Mouse (Mus musculus) ES-Bruce4 (cell line): ENCODE measurements around the gene Rps28.

Experiments used
- CTCF ChIP-seq: IDR thresholded peaks from one replicate; pipeline ENCODE4 v1.8.1; 2011; ENCODE audit warnings: low read depth, low read length
- POLR2A ChIP-seq: IDR thresholded peaks from one replicate; pipeline ENCODE4 v1.8.1; 2011; ENCODE audit warnings: low read length; ENCODE audit not compliant: insufficient read depth

GRCm38 (mm10) chr17:33824084-33824996 lies at the start of gene Rps28, which contains the start of gene Ndufa7:
- no peak for TF ChIP-seq CTCF
- TF ChIP-seq POLR2A, result peak; percentile 40
